Mouse (Mus musculus) spleen, adult 2 months (tissue): ENCODE data around the gene Pld5.

Experiments used
- CTCF ChIP-seq: fragments of 200-500 bp; IDR thresholded peaks from 2 replicates; pipeline ENCODE4 v1.5.1; 2011; ENCODE audit warnings: mild to moderate bottlenecking, inconsistent platforms; ENCODE audit not compliant: insufficient read depth, insufficient read length, insufficient replicate concordance; ENCODE audit errors: extremely low read depth
- POLR2A ChIP-seq: fragments of 200-500 bp; IDR thresholded peaks from 2 replicates; pipeline ENCODE4 v1.6.1; 2011; ENCODE audit warnings: low read depth, low read length, inconsistent platforms

DNA sequence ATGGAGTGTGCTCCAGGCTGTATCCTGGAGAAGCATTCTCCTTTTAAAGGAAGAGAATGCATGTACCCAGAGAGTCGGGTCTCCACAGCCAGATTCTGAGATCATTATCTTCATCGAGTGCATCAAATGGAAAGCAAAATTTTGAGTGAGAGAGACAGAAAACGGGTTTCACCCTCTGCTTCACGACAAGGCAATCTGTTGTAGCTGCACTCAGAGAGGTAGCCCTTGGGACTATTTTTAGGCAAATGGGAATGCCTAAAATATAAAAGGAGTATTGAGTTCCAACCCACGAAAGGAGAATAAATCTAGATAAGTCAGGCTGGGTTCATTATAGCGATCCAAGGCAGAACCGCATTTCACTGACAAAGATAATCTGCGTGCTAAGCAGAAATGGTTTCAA lies 150.7 kb downstream of the Pld5 start:
- TF ChIP-seq CTCF (no peak), POLR2A (no peak)
